Mouse (Mus musculus) neural tube, embryonic 12.5 days (tissue): ENCODE data around the gene Stum. TPM values are rescaled to one million over a fixed set of nuclear protein-coding genes. Genes with fewer than 3 reads are reported as not detected.

ENCODE experiments used
- ATAC-seq: fragments of 200-750 bp; cut with Nextera tagmentation; 2 replicates; pipeline ENCODE4 v1.8.0; 2017; ENCODE audit warnings: low read depth, mild to moderate bottlenecking, moderate TSS enrichment, moderate library complexity; ENCODE audit not compliant: low FRiP score
- H3K27ac ChIP-seq: fragments of 300-500 bp; sonication (generic); 2 replicates; pipeline ENCODE4 v1.5.1; 2016
- H3K27me3 ChIP-seq: fragments of 300-500 bp; sonication (generic); replicated peaks from 2 replicates; pipeline ENCODE4 v1.6.1; 2016; ENCODE audit warnings: mild to moderate bottlenecking
- H3K36me3 ChIP-seq: fragments of 300-500 bp; sonication (generic); 2 replicates; pipeline ENCODE4 v1.6.1; 2016; ENCODE audit warnings: mild to moderate bottlenecking
- H3K4me1 ChIP-seq: fragments of 300-500 bp; sonication (generic); 2 replicates; pipeline ENCODE4 v1.6.1; 2016
- H3K4me2 ChIP-seq: fragments of 300-500 bp; sonication (generic); replicated peaks from 2 replicates; pipeline ENCODE4 v1.6.1; 2016; ENCODE audit warnings: mild to moderate bottlenecking
- H3K4me3 ChIP-seq: fragments of 300-500 bp; sonication (generic); 2 replicates; pipeline ENCODE4 v1.5.1; 2016
- H3K9ac ChIP-seq: fragments of 300-500 bp; sonication (generic); 2 replicates; pipeline ENCODE4 v1.6.1; 2016; ENCODE audit warnings: mild to moderate bottlenecking
- H3K9me3 ChIP-seq: fragments of 300-500 bp; sonication (generic); 2 replicates; pipeline ENCODE4 v1.6.1; 2016; ENCODE audit warnings: mild to moderate bottlenecking
- WGBS: fragments of 180-500 bp; shearing (Covaris S2); methylation state at CpG from one replicate; pipeline ENCODE4 v1.1.7; 2016; 5-methylcytosine and 5-hydroxymethylcytosine counted together
- polyA plus RNA-seq: library from polyadenylated mRNA; unstranded; fragments of >200 nt; fragmentation: Nextera tagmentation; extraction: Ambion mirVana; gene quantifications from 2 replicates; pipeline ENCODE4 v1.2.1, GENCODE M21; 2016

Gene Stum
- polyA plus RNA-seq, 1 experiment from 2014 or later = 2.6 TPM

DNA sequence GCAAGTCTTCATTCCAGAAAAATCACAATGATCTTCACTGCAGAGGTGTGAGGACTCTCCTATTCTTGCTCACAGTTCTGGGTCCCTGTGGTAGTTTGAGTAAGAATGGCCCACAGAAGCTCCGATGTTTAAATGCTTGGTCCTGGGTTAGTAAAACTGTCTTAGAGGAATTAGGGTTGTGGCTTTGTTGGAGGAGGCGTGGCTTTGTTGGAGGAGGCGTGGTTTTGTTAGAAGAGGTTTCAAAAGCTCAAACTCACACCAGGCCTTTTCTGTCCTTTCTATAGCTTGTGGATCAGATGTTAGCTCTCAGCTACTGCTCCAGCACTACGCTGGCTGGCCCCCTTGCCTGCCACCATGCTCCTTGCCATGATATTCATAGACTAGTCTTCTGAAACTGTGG, 27.6 kb upstream of the Stum start:
- no peak overlapping the region for H3K4me3 ChIP-seq
- H3K27ac ChIP-seq = no peak overlapping the region
- no peaks in the 10 kb centered on the region for H3K36me3 ChIP-seq
- no peak for ATAC-seq
- H3K27me3 ChIP-seq = no peaks in the 10 kb centered on the region
- no peak overlapping the region for H3K9ac ChIP-seq
- no peaks in the 10 kb centered on the region for H3K9me3 ChIP-seq
- H3K4me1 ChIP-seq = no peaks in the 10 kb centered on the region
- H3K4me2 ChIP-seq = no peak overlapping the region
- 41% methylated on average over 4 of the region's 4 CpGs for WGBS

DNA sequence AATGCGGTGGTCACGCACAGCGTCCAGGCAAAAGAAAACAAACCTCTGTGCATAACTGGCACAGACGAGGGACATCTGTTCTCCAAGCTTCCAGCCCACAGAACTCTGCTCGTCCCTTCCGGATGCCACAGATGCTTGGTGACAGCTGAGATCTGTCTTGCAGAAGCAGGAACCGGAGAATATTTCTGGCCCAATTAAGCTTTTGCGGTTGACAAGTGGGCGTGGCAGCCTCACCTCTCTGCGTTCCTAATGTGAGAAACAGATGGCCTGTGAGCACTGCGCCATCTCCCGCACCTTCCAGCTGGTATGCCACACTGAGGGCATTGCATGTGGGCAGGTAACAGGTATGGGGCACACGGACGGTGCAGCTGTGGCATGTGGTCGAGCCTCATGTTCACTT, 27.1 kb upstream of the Stum start:
- no peaks in the 10 kb centered on the region for H3K4me1 ChIP-seq
- ATAC-seq = no peak
- no peak overlapping the region for H3K27ac ChIP-seq
- 70% methylated on average over 15 of the region's 15 CpGs for WGBS
- no peak overlapping the region for H3K9ac ChIP-seq
- no peaks in the 10 kb centered on the region for H3K27me3 ChIP-seq
- H3K4me3 ChIP-seq = no peak overlapping the region
- H3K4me2 ChIP-seq = no peak overlapping the region
- H3K9me3 ChIP-seq = no peaks in the 10 kb centered on the region
- no peaks in the 10 kb centered on the region for H3K36me3 ChIP-seq

DNA sequence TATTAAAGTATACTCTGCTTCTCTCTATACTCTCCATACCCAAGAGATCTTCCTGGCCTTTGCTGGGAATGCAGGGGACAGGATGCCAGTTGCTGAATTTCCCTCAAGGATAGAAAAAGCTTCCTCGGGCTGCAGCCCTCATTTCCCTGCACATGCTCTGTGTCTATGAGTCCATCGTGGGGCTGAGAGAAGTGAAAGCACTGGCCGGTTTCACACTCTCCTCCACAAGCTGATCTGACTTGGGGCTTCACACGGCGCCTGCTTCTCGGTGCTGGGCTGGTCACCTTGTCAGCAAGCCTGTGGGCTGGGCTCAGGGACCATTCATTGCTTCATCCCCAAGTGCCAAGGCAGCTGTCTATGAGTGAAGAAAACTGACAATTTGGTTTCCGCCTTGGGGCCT, 25.4 kb upstream of the Stum start:
- no peak for ATAC-seq
- Histone ChIP-seq H3K4me3 (no peak overlapping the region), H3K9ac (no peak overlapping the region), H3K27me3 (no peaks in the 10 kb centered on the region), H3K4me1 (no peaks in the 10 kb centered on the region), H3K27ac (no peak overlapping the region), H3K9me3 (no peaks in the 10 kb centered on the region), H3K4me2 (no peak overlapping the region), H3K36me3 (no peaks in the 10 kb centered on the region)
- WGBS = 78% methylated on average over 7 of the region's 7 CpGs

DNA sequence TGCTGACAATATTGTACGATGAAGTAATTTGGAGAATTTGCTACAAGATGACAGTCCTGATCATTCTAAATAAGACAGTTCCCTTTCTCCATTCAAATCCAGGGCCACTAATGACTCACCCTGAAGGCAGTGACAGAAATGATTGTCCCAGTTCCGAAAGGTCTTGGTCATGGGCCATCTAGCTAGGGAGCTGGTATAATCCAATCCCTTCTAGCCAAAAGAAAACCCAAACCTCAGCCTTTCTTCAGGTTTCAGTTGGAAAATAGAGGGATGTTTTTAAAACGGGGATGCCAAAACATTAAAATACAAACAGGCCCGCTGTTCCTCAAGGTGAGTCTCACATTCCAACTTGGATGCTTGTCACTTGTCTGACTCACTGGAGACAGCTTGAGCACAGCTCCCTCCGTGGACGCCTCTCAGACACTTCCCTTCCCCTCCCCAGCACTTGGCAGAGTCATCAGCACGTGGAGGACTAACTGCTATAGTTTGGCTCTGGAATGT, 24.0 kb upstream of the Stum start:
- Histone ChIP-seq H3K4me2 (no peak overlapping the region), H3K27me3 (no peaks in the 10 kb centered on the region), H3K27ac (no peak overlapping the region), H3K9me3 (no peaks in the 10 kb centered on the region), H3K4me1 (no peaks in the 10 kb centered on the region), H3K4me3 (no peak overlapping the region), H3K9ac (no peak overlapping the region), H3K36me3 (no peaks in the 10 kb centered on the region)
- WGBS = 79% methylated on average over 7 of the region's 7 CpGs
- ATAC-seq = no peak

DNA sequence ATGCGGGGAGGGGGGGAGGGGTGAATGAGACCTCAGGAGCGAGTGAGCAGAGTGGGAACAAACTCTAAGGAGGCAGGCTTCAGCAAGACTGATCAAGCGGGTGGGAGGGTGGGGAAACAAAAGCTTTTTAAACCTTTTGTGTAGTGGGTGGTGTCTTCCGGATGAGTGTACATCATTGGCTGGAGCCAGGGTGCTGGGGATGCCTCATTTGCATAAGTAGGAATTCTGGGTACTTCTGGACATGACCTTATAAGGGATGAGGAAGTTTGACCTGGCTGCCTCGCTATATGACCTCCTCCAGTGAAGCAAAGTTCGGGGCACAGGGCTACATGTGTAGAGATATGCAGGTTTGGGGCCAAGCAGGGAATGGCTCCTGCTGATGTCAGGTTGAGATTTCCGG, 23.0 kb upstream of the Stum start:
- 86% methylated on average over 7 of the region's 7 CpGs for WGBS
- Histone ChIP-seq H3K9ac (no peak overlapping the region), H3K4me1 (no peaks in the 10 kb centered on the region), H3K27ac (no peak overlapping the region), H3K36me3 (no peaks in the 10 kb centered on the region), H3K27me3 (no peaks in the 10 kb centered on the region), H3K4me2 (no peak overlapping the region), H3K4me3 (no peak overlapping the region), H3K9me3 (no peaks in the 10 kb centered on the region)
- ATAC-seq = no peak

DNA sequence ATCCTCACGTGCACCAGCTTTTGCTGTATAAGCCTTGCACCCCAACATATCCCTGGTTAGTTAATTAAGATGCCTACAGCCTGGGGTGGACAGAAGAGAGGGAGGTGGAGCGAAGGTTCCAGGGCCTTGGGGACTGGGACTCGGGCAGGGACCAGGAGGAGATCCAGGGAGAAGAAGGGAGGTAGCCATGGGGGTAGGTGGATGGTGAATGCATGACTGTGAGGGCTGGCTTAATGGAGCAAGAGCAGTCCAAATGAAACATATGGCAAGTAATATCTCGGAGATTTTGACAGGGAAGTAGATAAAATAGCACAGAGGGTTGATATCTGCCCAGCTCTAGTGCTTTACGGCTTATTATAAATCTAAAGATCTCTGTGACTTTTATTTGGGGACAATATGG, 21.6 kb upstream of the Stum start:
- no peak for ATAC-seq
- H3K9me3 ChIP-seq = no peaks in the 10 kb centered on the region
- no peaks in the 10 kb centered on the region for H3K27me3 ChIP-seq
- WGBS = 84% methylated on average over 5 of the region's 5 CpGs
- no peak overlapping the region for H3K4me2 ChIP-seq
- H3K9ac ChIP-seq = no peak overlapping the region
- no peaks in the 10 kb centered on the region for H3K36me3 ChIP-seq
- H3K4me1 ChIP-seq = no peaks in the 10 kb centered on the region
- H3K27ac ChIP-seq = no peak overlapping the region
- H3K4me3 ChIP-seq = no peak overlapping the region

DNA sequence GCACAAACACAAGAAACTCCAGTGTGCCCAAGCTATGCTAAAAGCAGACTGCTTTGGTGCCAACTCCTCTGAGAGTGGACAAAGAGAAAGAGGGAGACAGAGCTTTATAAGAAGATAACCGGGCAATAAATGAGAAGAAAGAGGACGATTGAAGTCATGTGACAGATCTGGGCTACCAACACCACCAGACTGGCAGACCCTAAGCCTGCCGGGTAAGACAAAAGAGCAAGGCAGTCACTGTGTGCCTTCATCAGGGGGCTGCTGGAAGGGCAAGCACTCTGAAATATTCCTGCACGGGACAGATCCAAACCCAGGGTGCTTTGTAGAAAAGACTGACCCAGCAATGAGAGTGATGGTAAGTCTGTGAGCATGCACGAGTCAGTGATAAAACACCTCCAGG, 20.2 kb upstream of the Stum start:
- Histone ChIP-seq H3K36me3 (no peaks in the 10 kb centered on the region), H3K27me3 (no peaks in the 10 kb centered on the region), H3K4me1 (no peaks in the 10 kb centered on the region), H3K4me2 (no peak overlapping the region), H3K9ac (no peak overlapping the region), H3K4me3 (no peak overlapping the region), H3K27ac (no peak overlapping the region), H3K9me3 (no peaks in the 10 kb centered on the region)
- 52% methylated on average over 5 of the region's 5 CpGs for WGBS
- ATAC-seq = no peak

DNA sequence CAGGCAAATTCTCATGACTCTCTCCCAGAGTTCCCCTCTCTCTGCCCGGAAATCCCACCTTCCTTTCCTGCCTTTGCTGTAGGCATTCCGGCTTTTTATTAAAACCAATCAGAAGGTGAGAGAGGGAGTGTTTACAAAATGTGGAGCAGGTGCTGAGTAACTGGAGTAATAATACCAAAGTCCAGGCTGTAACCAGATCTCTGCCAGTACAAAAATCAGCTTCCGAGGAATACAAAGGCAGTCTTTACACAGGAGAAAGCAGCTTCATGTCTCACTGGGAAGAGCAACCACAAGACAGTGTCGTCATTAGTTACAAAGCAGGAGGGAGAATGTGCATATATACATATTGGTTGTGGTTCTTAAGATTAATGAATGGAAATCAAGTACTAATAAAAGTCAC, 19.3 kb upstream of the Stum start:
- Histone ChIP-seq H3K27ac (no peak overlapping the region), H3K4me3 (no peak overlapping the region), H3K36me3 (no peaks in the 10 kb centered on the region), H3K9me3 (no peaks in the 10 kb centered on the region), H3K4me2 (no peak overlapping the region), H3K4me1 (no peaks in the 10 kb centered on the region), H3K27me3 (no peaks in the 10 kb centered on the region), H3K9ac (no peak overlapping the region)
- 69% methylated on average over 4 of the region's 4 CpGs for WGBS
- ATAC-seq = no peak

DNA sequence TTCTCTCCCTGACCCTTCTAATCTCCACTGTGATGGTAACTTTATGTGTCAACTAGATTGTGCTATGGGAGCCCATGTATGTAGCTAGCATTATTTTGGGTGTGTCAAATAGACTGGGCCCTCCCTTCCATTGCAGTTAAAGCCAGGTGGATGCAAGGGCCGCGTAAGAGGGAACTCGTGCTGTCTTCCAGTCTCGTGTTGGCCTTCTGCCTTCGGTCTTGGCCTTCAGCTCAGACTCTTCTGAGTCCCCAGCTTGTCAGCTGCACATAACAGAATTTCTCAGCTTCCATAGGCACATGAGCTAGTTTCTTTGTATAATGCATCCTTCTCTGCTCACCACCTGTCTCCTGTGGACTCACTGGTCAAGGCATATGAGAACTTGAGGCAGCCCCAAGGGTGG, 17.3 kb upstream of the Stum start:
- Histone ChIP-seq H3K9ac (no peak overlapping the region), H3K4me3 (no peak overlapping the region), H3K4me1 (no peaks in the 10 kb centered on the region), H3K36me3 (no peaks in the 10 kb centered on the region), H3K9me3 (no peaks in the 10 kb centered on the region), H3K27me3 (no peaks in the 10 kb centered on the region), H3K27ac (no peak overlapping the region), H3K4me2 (no peak overlapping the region)
- WGBS = 89% methylated on average over 5 of the region's 5 CpGs
- no peak for ATAC-seq

DNA sequence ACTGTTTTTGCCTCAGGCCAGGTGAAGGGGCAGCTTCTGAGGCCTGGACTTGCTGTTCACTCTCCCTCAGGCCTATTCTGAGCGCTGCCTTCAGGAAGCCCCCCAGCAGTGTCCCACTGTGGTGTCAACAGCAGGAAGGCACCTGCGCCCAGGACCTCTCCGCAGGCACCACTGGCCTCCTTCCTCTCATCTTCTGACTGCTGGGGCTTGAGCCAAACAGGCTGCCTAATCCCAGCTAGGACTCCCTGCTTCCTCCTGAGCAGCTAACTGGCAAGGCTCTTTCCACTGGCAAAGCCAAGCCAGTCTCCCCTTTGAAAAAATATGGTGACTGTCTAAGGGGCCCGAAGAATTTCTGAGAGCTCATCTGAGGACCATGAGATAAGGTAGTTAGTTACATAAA, 16.9 kb upstream of the Stum start:
- no peak overlapping the region for H3K4me2 ChIP-seq
- no peaks in the 10 kb centered on the region for H3K9me3 ChIP-seq
- H3K27ac ChIP-seq = no peak overlapping the region
- 69% methylated on average over 4 of the region's 4 CpGs for WGBS
- no peaks in the 10 kb centered on the region for H3K4me1 ChIP-seq
- no peak for ATAC-seq
- no peak overlapping the region for H3K4me3 ChIP-seq
- no peaks in the 10 kb centered on the region for H3K27me3 ChIP-seq
- no peaks in the 10 kb centered on the region for H3K36me3 ChIP-seq
- H3K9ac ChIP-seq = no peak overlapping the region

DNA sequence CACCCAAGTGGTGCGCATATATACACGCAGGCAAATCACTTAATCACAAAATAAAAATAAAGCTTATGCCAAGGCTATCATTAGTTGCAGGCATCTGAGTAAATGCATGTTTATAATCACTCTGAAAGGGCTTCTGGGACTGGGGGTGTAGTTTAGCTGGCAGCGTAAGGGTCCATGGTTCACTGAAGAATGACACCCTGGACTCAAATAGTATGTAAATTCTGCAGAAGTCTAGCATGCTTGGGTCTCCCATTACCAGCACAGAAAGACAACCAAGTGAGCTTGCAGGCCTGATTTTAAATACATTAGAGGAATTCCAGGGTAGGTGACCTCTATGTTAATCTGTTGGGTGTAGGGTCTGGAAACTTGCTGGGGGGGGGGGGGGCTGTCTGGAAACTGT, 16.5 kb upstream of the Stum start:
- Histone ChIP-seq H3K27ac (no peak overlapping the region), H3K4me2 (no peak overlapping the region), H3K9me3 (no peaks in the 10 kb centered on the region), H3K36me3 (no peaks in the 10 kb centered on the region), H3K4me1 (no peaks in the 10 kb centered on the region), H3K27me3 (no peaks in the 10 kb centered on the region), H3K4me3 (no peak overlapping the region), H3K9ac (no peak overlapping the region)
- 94% methylated on average over 3 of the region's 3 CpGs for WGBS
- no peak for ATAC-seq

DNA sequence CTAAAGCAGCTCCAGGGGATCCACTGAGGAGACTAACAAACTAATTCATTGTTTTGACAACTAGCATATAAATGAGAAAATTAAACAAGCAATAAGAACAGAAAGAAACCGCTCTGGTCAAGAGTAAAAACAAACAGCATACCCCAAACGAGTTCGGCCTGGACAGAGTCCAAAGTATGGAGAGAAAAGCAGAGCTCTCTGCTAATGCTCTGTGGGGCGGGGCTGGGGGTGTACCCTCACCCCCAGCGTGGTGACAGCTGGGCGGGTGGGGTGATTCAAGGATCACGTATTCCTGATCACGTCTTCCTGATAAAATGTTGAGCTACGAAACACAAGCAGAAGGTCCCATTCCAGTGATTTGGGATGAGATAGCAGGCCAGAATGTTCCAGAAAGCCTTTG, 9.5 kb upstream of the Stum start:
- H3K4me2 ChIP-seq = no peak overlapping the region
- WGBS = 84% methylated on average over 9 of the region's 9 CpGs
- no peaks in the 10 kb centered on the region for H3K9me3 ChIP-seq
- H3K27me3 ChIP-seq = no peaks in the 10 kb centered on the region
- H3K4me3 ChIP-seq = no peak overlapping the region
- no peak for ATAC-seq
- no peak overlapping the region for H3K9ac ChIP-seq
- H3K27ac ChIP-seq = no peak overlapping the region
- H3K36me3 ChIP-seq = no peaks in the 10 kb centered on the region
- H3K4me1 ChIP-seq = no peaks in the 10 kb centered on the region

DNA sequence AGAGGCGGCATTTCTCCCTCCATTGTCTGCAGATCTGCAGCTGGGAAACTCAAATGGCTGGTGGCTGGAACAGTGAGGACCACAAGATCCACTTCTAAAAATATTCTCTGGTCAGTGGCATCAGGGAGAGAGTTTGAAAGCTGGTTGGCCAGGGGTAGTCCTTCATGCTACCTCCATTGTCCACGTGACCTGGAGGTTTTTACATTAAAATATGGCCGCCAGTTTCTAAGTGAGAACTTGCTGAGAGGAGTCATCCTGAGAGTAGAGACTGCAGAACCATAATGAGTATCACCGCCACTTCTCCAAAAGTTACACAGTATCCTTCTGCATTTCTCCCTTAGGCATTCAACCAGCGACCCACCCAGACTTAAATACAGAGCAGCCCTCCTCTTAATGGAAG, 2.0 kb upstream of the Stum start:
- H3K9ac ChIP-seq = no peak overlapping the region
- peaks cover 22% of the 10 kb centered on the region for H3K4me1 ChIP-seq
- peaks cover 37% of the 10 kb centered on the region for H3K27me3 ChIP-seq
- ATAC-seq = no peak
- no peaks in the 10 kb centered on the region for H3K9me3 ChIP-seq
- H3K36me3 ChIP-seq = no peaks in the 10 kb centered on the region
- 92% methylated on average over 5 of the region's 5 CpGs for WGBS
- no peak overlapping the region for H3K27ac ChIP-seq
- no peak overlapping the region for H3K4me2 ChIP-seq
- no peak overlapping the region for H3K4me3 ChIP-seq
